Mouse (Mus musculus) urinary bladder, postnatal 25 days (tissue): ENCODE results near the gene Slc44a1.
A peak's percentile ranks its signal among the peaks of the same experiment; 100 is the strongest.

Experiments
- DNase-seq: peaks from one replicate; pipeline ENCODE4 v3.0.0; 2022; ENCODE audit warnings: low spot score

Slc44a1 gene

DNA sequence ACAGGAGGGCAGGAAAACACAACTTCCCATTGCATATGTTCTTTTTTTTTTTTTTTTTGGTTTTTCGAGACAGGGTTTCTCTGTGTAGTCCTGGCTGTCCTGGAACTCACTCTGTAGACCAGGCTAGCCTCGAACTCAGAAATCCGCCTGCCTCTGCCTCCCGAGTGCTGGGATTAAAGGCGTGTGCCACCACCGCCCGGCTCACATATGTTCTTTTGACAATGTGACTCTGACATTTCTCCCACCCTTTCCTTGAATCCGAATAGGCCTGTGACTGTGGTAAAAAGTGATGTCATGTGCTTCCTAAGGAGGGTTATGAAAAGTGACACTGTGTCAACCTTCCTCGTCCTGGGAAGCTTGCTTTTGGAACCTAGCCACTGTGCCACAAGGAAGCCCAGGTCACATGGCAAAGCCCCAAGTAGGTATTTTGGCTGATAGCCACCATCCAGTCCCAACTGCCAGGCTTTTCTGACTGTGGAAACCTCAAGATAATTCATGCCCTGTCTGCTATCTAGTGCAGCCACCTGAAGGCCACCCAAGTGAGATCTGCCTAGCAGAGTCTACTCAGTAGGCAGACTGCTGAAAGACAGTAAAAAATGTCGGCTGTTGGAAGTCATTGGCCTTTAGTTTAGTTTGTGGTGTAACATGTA is 8.5 kb upstream of the Slc44a1 start:
- DNase-seq, result no peak

DNA sequence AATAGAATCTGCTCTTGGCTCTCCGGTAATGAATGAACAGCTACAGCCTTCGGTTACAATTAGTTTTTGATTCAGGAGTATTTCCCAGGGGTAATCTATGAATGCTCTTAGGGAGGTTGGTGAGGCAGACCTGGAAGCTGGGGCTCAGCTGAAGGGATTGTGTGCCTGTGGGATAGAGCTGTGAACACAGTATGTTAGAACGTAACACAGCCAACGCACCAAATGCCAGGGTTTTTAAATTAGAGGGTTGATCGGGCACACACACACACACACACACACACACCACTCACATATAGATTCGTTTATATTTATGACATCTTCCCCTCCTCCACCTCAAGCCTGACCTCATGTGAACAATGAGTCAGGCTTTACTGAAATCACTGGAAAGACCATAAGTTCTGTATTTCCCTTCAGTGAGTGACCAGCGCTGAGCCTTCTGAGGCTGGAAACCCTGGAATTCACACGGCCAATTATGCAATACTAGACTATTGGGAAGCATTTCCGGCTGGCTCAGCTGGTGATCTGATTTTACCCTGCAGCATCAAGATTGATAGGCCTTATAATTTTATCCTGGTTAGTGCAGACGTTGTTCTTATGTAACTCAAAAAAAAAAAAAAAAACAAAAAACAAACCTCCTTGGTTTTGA is 3.0 kb upstream of the Slc44a1 start:
- DNase-seq, result no peak

- DNase-seq, result no peak
Observed at GRCm38 (mm10) chr4:53438386-53438785, 1.8 kb upstream of the Slc44a1 start.

- no peak for DNase-seq
Observed at GRCm38 (mm10) chr4:53438836-53439480, 1.3 kb upstream of the Slc44a1 start.

- no peak for DNase-seq
Observed at GRCm38 (mm10) chr4:53439636-53440009, 590 bp upstream of the Slc44a1 start.

- DNase-seq, result peak; percentile 23
Observed at GRCm38 (mm10) chr4:53440816-53441571, 781 bp downstream of the Slc44a1 start.

DNA sequence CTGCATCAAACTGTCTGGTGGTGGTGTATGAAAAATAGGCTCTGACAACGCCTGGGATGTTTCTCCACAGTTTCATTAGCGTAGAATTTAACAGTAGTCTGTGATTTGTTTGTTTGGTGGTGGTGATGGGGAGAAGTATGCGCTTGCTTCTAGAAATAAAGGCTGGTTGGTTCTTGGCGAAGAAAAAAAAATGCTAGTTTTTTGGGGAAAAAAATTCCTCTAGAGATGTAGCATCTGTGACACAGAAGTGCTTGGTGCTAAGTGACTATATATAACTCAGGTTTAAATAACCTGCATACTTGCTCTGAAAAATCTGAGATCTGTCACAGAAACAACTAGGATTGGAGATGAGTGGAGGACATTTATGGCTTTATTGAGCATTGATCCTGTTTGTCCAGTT is 1.5 kb downstream of the Slc44a1 start:
- no peak for DNase-seq

DNA sequence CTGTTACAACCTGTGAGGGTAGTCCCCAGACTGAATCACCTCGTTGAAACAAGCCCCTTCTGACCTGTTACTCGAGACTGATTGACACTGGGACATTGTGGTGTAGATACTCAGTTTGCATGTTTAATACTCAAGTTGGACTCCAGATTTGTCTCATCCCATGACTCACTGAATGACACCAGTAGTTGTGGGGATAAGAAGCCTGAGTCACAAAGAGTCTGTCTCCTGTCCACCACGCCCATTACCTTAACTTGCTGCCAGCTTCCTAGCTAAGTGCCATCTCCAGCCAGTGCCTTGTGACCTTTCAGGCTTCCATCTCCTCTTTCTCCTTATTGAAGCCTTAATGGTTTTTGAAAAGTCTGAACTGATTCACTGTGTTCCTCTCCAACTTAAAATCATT is 6.0 kb downstream of the Slc44a1 start:
- no peak for DNase-seq

GRCm38 (mm10) chr4:53447773-53448172 is 7.6 kb downstream of the Slc44a1 start:
- no peak for DNase-seq

DNA sequence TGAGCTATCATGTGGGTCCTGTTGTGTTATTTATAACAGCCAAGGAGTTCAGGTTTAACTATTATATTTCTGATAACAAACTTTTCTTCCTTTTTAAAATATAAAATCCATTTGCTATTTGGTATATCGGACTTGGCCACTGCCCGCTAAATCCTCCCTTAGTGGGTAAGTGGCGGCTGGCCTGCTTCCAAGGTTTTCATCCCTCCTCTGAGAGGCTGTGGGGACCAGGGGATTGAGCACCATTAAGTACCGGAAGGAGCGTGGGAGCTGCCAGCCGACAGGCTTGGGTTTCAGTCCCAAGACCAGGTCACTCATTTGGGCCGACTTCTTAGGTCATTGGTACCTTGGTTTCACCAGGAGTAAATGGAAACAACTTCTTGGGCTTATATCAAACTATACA is 10.5 kb downstream of the Slc44a1 start:
- DNase-seq, result no peak

- peak; percentile 51 for DNase-seq
Observed at GRCm38 (mm10) chr4:53451887-53452286, 11.7 kb downstream of the Slc44a1 start.

DNA sequence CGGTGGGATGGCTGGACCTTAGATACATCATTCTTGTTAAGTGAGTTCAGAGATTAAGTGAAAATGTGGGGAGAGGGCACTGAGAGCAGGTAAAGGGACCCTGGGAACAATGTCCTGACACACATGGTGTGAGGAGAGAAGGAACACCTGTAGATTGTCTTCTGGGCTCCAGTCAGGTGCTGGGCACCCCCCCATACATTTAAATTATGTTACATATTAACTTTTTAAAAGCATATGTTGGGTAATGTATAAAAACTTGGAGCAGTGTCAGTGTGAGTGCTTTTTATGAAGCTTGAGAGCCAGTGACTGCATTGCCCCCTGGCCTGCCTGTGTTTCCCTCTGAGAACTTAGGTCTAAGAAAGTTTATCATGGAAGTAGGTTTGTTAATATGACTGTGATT is 12.2 kb downstream of the Slc44a1 start:
- no peak for DNase-seq

DNA sequence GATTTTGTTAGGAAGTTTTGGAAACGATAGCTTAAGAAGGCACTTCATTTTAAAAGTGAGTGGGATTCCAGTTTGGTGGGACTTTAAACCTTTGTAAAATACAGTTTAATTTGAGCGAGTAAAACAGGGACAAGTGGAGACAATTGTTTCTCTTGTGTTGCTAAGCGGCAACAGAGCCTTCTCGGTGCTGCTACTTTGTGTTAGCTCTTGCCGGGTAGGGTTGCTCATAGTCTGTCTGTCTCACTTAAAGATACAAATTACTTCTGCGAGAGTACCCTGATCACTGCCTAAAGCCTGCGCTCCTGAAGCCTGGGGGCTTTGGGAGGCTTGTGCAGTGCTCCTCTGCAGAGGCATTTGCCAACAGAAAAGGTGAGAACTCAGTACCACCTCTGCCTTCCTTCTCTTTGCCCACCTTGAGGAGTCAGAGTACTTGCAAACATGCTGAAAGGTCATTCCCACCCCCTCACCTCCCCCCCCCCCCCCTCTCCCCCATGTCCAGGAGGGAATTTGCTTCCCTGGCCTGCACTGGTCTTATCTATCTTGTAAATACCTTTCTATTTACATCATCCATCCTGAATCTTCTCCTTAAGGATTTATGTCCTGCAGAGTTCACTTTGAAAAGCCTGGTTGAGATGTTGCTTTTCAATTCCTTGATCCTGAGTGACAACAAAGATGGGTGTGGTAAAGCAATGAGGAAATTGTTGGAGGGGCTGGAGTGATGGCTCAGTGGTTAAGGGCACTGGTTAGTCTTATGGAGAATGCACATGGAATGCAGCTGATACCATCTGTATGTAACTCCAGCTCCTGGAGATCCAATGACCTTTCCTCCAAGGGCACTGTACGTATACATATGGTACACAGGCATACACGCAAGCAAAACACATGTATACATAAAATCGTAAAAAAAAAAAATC is 13.0 kb downstream of the Slc44a1 start:
- no peak for DNase-seq

GRCm38 (mm10) chr4:53455885-53456284 is 15.7 kb downstream of the Slc44a1 start:
- no peak for DNase-seq

DNA sequence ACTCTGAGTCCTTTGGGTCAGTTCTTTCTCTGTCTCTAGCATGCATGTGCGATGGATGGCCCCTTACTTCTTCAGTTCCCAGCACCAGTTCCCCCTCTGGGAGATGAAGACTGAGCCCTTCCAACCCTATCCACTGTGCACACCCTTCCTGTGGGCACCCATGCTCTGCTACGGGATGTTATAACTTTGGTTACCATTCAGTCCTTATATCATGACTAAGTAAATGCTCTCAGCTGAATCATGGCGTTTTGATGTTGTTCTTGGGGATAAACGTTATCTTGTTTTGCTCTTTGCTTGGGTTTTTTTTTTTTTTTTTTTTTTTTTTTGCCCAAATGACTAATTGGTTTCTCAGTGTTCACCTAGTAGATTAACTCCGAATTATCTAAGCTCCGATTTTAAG is 16.4 kb downstream of the Slc44a1 start:
- DNase-seq, result no peak

- DNase-seq, result no peak
Observed at GRCm38 (mm10) chr4:53458503-53458902, 18.3 kb downstream of the Slc44a1 start.

- no peak for DNase-seq
Observed at GRCm38 (mm10) chr4:53459697-53460096, 19.5 kb downstream of the Slc44a1 start.

DNA sequence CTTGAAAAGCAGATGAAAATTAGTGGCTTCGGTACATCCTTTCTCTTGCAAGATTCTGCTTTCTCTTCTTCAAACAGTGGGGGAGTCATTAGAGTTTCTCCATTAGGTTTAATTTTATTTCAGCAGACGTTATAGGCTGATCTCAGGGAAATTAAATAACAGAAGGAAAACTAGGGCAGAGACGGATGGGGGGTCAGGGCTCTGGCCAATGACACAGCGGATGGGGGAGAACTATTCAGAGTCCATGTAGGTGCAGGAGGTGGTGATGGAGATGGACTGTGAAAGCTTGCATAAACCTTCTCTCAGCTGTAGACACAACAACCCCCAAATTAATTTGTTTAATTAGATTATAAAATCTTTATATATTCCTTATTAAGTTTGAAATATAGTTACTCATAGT is 20.8 kb downstream of the Slc44a1 start:
- DNase-seq, result no peak

GRCm38 (mm10) chr4:53462069-53462468 is 21.9 kb downstream of the Slc44a1 start:
- no peak for DNase-seq

GRCm38 (mm10) chr4:53462505-53463251 is 22.5 kb downstream of the Slc44a1 start:
- DNase-seq, result no peak

DNA sequence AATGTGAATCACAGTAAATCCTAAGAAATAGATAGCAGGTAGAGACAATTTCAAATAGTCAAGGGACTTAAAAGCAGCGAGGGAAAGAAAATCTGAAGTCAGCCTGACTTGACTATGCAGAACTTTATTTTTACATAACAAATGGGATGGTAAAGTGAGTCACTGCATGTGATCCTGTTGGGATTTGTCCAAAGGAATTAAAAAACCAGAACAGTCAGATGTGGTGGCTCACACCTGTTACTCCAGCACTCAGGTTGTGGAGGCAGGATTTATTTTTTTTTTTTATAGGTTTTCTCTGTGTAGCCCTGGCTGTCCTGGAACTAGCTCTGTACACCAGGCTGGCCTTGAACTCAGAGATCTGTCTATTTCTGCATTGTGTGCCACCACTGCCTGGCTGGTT is 25.7 kb downstream of the Slc44a1 start:
- no peak for DNase-seq
